Mouse (Mus musculus) cerebellum, adult (tissue): ENCODE data around the gene Hoxa5.

Experiments
- ATAC-seq: cut with Nextera tagmentation; 2 replicates; pipeline ENCODE4 v1.9.2; 2017; ENCODE audit warnings: mild to moderate bottlenecking, moderate library complexity, mixed read lengths; ENCODE audit not compliant: insufficient number of reproducible peaks, low FRiP score, low TSS enrichment

Hoxa5 gene

DNA sequence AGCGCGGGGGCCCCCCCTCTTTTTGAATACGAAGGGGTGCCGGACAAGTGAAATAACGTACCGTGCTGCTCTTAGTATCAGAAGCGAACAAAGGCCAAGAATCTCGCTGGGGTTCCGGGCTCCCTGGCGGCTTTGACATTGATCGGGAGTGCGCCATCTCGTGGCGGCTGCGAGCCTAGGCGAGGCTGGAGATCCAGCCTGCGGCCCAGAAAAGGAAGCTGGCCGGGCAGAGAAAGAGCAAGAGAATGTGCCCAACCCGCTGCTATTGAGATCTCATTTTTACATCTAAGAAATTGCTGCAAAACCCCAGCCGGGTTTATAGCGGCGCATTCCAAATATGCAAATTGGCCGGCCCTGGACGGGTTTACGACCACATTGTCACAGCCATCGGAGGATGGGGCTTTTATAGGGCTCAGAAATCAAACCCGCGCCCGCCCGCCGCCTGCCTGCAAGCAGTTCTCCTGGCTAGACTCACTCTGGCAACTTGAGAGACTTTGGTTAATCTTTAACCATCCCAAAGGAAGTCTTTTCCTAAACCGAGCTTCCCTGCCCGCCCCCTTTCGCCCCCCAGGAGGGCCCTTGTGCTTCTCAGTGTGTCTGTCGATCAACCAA, 36.1 kb upstream of the Hoxa5 start, which contains the start of gene Hoxa10:
Gene Hoxa10 (minus strand): TSS at position 466 of the 612 bp plus-strand sequence.
- no peak for ATAC-seq

DNA sequence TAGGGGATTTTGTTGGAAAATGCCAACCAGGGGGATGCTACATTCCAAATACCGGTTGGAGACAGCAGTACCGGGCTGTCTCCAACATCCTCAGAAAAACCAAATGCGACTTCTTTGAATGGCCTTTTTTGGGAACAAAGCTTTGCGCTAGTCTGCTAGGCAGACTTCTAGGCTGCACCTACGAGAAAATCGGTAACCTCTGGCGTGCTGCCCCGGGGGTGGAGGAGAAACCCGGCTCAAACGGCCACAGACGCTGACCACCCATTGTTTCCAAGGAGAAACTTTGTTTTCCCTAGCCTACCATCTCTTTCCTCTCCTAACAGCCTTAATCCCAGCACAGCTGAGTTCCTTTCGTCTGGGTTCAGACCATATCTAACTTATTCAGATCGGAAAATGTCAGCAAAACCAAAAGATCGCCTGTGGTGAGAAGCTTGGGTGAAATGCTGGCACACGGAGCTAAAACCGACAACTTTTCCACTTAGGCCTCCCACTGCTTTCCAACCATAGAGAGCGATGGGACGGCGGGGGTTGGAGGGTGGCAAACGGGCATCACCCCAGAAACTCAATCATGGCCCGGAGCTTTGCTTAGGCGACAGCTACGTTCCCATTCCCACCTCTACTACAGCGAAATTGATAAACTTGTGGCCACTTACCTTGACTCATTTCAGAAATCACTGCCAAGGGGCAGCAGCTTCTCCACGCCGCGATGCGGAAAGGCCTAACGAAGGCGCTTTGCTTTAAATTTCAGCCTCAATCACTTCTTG, 35.4 kb upstream of the Hoxa5 start:
- no peak for ATAC-seq

DNA sequence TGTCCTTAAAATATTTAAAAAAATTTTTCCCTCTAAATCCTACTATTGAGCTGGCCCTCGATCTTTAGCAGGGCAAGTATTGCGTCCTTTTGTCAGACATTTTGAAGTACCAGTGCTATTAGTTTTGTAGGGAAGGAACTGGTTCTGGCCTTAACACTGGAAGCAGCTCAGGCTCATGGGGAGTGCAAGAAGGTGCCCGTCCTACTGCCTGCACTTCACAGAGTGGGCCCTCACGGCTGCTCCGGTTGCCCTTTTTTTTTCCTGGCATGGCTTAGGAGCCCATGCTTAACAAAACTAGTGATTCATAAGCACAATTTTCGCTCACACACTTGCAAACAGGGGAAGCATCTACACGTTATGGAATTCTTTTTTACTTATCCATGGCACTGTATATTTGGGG, 34.6 kb upstream of the Hoxa5 start:
- ATAC-seq = no peak

DNA sequence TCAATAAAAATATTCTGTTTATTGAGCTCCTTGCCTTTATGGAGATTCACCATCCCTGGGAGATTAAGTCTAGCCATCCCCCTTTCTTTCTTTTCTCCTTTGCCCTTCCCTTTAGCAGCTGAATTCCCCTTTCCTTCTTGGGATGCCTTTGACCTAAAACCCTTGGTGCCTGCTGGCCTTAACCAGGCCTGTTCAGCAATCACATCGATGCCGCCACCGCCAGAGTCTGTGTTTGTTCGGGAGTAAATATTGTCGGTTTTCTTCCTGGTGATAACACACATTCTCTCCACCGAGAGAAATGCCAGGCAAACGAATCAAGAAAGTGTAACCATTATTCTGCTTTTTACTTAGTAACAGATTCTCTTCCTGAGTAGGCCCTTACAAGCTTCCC, 33.8 kb upstream of the Hoxa5 start:
- no peak for ATAC-seq

DNA sequence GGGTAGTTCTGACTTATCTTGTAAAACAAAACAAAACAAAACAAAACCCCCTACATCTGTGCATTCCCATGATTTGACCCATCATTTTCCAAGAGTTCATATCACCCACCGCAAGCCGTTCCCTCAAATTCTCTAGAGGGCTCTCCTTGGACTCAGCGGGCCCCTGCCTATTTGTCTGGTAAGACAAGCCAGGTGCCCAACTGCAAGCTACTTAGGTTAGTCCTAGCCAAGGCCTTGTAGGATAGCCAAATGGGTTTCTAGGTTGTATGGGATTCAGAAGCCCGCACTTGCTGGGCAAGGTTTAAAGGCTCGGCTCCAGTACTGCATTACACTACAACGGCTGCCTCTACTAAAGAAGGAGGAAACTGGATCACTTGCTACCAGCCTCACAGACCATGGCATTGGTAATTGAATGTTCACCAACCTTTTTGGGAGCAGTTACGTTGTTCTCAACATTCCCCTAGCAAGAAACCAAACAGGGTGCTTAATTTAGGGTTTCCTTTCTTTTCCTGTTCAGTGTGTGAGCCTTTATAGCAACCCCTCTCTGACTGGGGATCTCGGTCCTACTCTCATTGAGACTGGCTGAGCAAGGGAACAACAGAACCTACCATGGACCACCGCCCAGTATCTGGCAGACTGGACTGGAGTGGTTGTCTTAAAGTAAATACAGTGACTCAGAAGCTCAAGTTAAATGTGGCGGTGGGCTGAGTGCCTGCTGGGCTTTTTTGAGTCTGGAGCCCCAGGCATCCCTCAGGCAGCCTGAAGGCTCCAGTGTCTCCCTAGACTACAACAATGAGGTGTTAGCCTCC, 33.2 kb upstream of the Hoxa5 start:
- no peak for ATAC-seq

DNA sequence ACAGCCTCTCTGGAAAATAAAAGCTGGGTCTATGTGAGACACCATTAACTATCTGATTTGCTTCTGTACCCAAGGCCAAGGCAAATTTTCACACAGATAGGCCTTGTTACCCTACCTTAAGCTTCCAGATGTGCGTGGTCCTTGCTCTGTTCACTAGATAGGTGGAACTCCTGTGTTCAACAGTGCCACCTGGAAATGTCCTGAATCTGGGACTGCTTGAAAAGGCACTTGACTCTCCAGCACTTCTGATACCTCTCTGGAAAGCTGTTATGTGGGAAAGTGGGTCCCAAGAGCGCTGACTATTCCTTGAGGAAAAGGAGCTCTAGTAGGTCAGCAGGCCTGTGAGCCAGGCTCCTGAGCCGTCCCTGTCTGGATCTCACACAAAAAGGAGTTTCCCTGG, 32.4 kb upstream of the Hoxa5 start:
- no peak for ATAC-seq

DNA sequence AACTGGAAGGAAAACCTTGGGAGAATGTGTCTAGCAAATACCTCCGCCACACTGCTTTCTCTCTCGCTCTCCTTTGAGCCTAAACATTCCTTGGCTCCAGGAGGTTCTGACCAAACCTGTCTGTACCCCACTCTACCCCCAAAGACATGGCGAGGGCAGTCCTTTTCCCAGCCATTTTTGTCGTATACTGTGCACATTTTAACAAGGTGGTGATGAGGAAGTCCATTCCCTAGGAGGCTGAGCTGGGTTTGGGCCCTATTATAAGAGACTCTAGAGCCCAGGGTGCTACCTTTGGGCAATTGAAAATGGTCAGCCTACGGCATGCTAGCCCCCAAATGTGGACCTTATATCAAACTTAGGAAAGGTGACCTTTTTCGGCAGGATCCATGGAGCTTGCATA, 31.5 kb upstream of the Hoxa5 start:
- no peak for ATAC-seq

DNA sequence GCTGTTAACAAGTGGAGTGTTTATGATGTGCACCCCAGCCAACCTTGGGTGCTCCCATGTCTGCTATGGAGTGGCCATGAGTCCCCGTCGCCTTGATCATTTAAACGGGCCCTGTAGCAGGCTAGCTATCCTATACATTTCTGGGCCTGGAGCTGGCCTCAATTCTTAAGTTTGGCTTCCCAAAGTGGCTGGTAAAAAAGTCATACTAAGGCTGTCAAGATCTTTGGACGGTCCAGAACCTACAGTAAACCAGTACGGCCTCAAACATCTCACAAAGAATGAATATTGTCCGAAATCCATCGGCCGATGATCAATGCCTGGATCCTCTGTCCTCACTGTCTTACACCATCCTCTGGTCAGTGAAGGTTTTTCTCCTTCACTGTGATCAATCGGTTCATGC, 30.9 kb upstream of the Hoxa5 start:
- no peak for ATAC-seq

DNA sequence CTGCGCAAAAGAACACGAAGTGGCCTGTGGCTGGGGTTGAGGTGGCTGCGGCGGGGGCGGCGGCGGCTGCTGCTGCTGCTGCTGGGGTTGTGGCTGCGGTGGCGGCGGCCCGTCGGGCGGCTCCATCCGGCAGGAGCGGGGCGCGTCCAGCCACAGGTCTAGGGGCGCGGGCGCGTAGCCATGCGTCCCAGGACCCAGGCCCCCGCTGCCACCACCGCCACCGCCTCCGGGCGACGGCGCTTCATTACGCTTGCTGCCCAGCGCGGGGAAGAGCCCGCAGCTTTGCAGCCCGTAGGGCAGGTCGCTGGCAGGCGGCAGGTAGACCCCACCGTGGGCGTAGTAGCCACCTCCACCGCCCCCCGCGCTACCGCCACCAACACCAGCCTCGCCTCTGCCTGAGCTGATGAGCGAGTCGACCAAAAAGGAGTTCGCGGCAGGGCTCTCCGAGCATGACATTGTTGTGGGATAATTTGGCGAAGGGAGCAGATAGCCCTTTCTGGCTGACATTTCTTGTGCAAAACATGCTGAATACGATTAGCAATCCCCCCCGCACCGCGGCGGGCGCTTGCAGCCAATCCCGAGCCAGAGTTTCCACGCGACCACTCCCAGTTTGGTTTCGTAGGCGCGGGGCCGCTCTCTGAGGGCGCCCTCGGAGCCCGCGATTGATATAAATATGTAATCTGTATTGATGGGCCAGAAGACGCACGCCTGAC, 30.2 kb upstream of the Hoxa5 start:
- ATAC-seq = no peak

DNA sequence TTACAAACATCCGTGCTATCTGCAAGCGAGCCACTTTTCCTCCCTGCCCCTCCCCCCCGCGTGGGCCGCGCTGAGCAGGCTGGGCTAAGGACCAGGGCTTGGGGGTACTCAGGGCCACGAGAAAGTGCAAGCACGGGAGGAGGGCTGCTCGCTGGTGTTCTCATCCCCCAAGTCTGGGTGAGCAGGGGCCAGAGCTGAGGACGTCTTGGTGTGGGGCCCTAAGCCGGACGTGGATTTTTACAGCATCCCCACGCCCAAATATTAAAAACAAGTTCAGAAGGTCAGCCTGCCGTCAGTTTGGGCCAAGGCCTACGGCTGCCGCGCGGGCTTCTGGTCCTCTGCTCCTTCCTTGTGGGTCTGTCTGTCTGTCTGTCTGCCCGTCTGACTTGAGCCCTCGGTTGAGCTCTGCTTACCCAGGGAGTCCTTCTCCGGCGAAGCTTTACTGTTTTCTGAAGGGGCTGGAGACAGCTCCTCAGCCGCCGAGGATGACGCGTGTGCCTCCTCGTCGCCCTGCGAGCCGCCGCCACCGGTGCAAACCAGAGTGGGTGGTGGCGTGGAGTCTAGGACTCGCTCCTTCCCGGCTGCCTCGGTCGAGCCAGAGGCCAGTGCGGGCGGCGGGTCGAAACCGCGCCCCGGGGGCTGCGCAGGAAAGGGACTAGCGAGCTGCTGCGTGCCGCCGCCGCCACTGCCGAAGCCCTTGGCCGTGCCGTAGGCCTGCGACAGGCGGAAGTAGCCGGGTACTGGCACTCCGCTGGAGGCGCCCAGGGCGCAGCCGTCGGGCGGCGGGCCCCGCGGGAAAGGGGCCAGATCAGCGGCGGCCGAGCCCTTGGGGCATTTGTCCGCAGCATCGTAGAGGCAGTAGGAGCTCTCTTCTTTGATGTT, 29.4 kb upstream of the Hoxa5 start:
- ATAC-seq = no peak

DNA sequence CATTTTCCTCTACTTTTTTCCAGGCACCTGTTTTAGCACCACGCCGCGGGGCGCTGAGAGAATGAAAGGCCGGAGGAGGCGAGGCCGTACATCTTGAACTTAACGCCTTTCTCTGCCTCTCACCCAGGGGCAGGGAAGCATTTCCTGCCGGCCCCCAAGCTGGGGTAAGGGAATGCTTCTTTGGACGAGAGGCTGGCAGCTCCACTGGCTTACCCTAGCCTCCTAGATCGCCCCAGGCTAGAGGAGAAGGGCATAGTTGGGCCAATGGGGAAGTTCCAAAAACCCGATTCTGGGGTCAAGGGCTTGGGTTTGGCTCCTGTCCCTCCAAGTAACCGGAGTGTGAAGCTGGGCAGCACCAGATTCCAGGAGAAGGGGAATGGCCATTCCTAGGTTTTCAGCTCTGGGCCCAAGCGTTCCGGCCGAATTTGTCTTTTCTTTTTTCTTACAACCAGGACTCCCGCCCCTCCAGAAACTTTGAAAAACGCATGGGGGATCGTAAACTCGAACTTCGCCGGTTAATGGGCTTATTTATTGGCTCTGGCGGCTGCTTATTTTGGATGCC, 28.7 kb upstream of the Hoxa5 start:
- ATAC-seq = no peak

DNA sequence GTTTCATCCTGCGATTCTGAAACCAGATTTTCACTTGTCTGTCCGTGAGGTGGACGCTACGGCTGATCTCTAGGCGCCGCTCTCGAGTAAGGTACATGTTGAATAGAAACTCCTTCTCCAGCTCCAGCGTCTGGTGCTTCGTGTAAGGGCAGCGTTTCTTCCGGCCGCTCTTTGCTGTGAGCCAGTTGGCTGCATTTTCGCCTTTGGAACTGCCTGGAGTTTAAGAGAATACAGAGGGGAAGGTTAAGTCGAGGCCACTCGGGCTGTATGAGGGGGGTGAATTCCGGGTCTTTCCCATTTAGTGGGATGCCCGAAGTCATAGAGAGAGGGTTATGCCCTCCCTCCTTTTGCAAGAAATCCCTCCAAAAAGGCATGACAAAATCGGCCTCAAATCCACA, 28.2 kb upstream of the Hoxa5 start:
- ATAC-seq = no peak

DNA sequence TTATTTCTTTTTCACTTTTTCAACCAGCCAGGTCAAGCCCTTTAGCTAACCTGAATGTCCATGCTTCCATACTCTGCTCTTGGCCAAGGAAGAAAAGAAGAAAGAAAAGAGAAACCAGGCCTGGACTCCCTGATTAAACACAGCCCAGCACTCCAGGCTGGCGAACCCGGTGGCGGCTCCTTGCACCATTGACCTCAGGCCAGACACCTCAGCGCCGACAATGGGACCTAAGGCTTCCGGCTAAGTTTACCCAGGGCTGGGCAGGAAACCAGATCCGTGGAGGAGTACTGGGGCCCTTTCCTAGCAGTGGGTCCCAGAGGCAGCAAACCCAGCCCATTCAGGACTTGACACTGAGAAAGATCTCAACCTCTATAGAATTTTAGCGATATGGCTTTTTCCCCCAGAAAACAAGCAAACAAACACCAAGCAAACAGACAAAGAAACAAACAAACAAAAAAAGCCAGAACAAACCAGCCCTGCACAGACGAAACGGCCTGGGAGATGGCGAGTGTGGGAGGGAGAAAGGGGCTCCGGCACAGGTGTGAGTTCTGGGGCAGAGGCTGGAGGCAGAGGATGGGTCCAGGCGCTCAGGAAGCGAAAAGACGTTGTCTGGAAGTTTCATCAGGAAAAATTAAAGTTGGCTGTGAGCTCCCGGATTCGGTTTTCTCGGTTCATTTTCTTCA, 27.6 kb upstream of the Hoxa5 start:
- no peak for ATAC-seq

DNA sequence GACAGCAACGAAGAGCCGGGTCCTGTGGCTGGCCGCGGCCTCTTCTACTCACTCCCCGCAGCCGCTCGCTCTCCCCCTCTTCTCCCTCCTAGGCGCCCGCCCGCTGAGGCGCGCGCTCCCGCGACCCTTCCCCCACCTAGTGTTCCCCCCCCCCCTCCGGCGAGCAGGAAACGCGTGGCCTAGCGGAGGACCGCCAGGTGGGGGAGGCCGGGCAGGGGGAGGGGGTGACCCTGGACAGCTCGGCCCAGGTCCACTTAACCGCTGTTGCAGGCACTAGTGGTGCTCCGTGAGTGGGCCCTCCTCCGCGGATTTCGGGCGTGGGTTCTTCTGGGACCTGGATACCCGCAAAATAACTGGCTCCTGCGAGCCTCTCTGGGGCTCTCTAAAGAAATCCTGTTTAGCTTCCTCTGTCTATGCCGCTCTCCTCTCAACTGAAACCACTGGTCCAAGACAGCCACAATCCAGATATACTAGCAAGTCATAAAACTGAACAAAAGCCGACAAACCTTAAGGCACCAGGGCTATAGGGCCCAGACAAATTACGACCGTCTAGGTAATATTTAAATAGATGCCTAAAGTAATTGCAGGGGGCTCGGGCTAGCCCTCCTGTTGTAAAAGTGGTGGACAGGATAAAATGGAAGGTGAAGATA, 26.3 kb upstream of the Hoxa5 start, which contains the start of gene Hoxa9:
Gene Hoxa9 (minus strand): TSS at position 574 of the 650 bp plus-strand sequence.
- no peak for ATAC-seq

DNA sequence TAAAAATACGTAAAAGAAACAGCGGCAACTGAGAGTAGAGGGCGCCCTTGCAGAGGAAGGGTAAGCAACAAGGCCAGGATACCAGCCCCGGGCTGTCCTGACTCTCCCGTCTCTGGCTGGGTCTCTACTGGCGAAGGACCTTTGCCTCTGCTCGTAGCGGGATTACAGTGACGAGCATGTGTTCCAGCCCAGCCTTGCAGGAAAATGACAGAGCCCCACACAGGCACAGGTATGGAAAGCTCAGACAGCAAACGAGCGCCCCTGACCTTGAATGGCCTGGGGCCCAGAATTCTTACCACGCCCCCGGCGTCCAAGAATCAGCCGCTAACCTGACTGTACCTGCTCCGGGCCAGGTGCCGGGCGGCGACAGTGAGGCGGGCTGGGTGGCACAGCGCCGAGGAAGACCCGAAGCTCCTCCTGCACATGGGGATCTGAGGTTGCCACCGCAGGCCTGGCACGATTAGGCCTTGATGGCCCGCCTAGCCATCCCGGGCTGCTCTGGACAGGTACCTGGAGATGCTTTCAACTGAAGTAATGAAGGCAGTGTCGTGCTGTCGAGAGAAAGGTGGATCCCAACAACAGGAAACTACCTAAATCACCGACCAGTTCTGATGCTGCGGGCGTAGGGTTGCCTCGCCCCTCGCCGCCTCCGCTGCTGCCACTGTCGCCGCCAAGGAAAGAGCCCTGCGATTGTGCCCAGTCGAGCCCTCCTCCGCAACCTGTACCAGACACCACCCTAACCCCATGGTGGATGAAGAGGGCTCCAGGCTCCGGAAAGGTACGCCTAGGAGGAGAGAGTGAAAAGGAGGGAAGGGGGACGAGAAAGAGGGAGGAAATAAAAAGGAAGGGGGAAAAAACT, 25.4 kb upstream of the Hoxa5 start:
- no peak for ATAC-seq

DNA sequence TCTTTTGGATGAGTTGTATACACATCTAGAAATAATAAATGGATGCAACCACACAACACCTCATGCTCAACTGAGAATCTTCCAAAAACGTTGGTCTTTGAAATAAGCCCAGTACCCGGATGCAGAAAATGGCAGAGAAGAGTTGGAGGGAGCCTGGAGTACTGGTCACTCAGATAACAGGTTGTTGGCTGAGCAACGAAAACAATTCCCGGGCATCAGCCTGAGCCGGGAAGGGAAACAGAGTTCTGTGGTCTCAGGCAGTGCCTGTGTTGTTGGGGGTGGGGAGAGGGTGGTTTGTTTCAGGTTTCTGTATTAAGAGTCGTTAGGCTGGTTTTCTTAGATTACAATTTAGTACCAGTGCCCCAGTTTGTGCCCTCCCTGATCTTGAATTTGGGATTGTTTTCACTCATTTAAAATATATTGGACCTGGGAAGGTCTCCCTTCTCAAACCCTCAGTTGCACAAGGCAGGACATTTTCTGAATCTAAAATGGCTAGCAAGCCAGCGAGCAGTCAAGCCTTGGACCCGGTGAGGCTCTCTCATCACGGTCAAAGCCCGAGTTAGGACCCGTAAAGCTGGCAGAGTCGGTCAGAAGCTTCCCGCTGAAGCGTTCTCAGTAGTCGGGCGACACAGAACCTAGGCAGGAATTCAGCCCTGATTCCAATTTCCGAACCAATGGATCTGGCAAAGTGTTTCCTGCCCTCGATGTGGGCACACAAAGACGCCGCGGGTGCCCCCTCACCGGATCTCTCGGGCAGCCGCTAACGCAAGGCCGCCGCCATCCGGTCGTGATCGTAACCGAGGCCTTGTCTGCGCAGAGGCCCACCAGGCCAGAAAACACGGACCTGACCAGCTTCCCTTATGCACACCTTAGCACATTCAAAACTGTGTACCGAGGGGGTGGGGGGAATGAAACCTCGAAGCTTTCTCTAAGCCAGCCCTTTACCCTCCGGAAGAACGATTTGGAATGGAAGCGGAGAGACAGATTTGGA, 24.4 kb upstream of the Hoxa5 start:
- no peak for ATAC-seq
